Mouse (Mus musculus): ENCODE measurements around the gene Fxyd7. TPM values are rescaled to one million over a fixed set of nuclear protein-coding genes. Genes with fewer than 3 reads are reported as not detected.

Fxyd7 gene
- polyA plus RNA-seq, 2 experiments = 14.9 to 16.2 TPM

DNA sequence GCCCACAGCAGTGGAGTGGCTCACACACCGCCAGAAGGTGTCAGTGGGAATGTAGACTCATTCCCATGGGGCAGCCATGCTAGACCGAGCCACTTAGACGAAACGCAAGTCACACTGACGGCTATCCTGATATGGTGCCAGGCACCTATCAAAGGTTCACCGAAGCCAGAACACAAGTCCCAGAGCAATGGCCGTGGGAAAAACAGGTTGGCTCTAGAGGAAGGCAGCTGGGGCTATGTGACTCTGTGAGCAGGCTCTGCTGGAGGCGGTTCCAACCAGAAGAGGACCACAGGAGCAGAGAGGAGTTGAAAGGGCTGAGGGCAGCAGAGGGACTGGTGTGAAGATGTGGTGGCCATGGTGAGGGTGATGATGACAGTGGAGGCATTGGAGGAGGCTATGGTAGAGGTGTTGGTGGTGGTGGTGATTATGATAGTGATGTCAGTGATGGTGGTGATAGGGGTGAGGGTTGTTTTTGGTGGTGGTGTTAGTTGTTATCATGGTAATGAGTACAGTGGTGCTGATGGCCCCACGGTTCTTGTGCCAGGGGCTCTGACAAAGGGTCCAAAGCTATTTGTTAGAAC is 35.0 kb upstream of the Fxyd7 start:
- H3K9me3 ChIP-seq (ENCODE audit: control insufficient read depth, low read length) = no peaks in the 10 kb centered on the region
- H3K36me3 ChIP-seq (ENCODE audit: control insufficient read depth, insufficient read depth, low read length) = no peaks in the 10 kb centered on the region
- no peaks in the 10 kb centered on the region for H3K27me3 ChIP-seq (ENCODE audit: control insufficient read depth, insufficient read depth, low read length)
- H3K4me2 ChIP-seq (replicated peaks; ENCODE audit: low read depth, low read length, severe bottlenecking) = no peak overlapping the region
- ATAC-seq (ENCODE audit: low FRiP score, low read depth) (no peak), DNase-seq (ENCODE audit: low spot score) (no peak)
- H3K4me3 ChIP-seq (replicated peaks; ENCODE audit: low read length) = no peak overlapping the region
- peaks cover 2% of the 10 kb centered on the region; the same call in 1 of the 2 replicates for H3K4me1 ChIP-seq (ENCODE audit: control insufficient read depth, insufficient read depth, low read length)
- TF ChIP-seq POLR2A (IDR thresholded peaks at IDR 0.05; ENCODE audit: borderline replicate concordance, extremely low read depth, insufficient read depth, insufficient read length) = no peak
- no peak overlapping the region for H3K9ac ChIP-seq (ENCODE audit: low read depth, low read length, severe bottlenecking)
- H3K27ac ChIP-seq (replicated peaks; ENCODE audit: low read depth, low read length) = no peak overlapping the region
- WGBS = 89% methylated on average over 9 of the region's 9 CpGs

- ATAC-seq (ENCODE audit: low FRiP score, low read depth) = no peak
- peaks cover 2% of the 10 kb centered on the region; the same call in 1 of the 2 replicates for H3K4me1 ChIP-seq (ENCODE audit: control insufficient read depth, insufficient read depth, low read length)
- 56% methylated on average over 3 of the region's 3 CpGs for WGBS
Measured at GRCm38 (mm10) chr7:31085171-31085570, 33.9 kb upstream of the Fxyd7 start.

DNA sequence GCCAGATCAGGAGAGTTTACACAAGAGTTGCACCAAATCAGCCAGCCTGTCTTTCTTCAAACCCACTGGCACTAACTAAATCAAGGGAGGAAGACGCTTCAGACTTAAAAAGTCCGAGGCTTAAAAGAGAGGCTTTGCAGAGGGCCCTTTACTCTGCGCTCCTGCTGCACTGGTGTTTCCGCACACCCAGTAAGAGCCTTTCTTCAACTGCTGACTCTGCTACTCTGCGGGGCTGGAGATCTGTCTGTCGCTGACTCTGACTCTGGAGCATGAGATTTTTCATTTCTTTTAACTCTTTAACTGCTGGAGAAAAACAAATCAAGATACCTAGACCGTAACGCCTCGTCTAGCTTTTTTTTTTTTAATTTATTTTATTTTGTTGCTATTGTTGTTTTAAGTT is 32.9 kb upstream of the Fxyd7 start:
- DNase-seq (ENCODE audit: low spot score) = no peak
- Histone ChIP-seq H3K4me2 (replicated peaks; ENCODE audit: low read depth, low read length, severe bottlenecking) (no peak overlapping the region), H3K9ac (ENCODE audit: low read depth, low read length, severe bottlenecking) (no peak overlapping the region), H3K36me3 (ENCODE audit: control insufficient read depth, insufficient read depth, low read length) (no peaks in the 10 kb centered on the region), H3K27ac (replicated peaks; ENCODE audit: low read depth, low read length) (peak overlapping the region; percentile 27; the same call in 1 of the 2 replicates), H3K4me3 (replicated peaks; ENCODE audit: low read length) (no peak overlapping the region), H3K4me1 (ENCODE audit: control insufficient read depth, insufficient read depth, low read length) (peaks cover 2% of the 10 kb centered on the region; the same call in 1 of the 2 replicates), H3K27me3 (ENCODE audit: control insufficient read depth, insufficient read depth, low read length) (no peaks in the 10 kb centered on the region), H3K9me3 (ENCODE audit: control insufficient read depth, low read length) (no peaks in the 10 kb centered on the region)
- WGBS = 42% methylated on average over 9 of the region's 9 CpGs
- no peak for ATAC-seq (ENCODE audit: low FRiP score, low read depth)
- no peak for TF ChIP-seq POLR2A (IDR thresholded peaks at IDR 0.05; ENCODE audit: borderline replicate concordance, extremely low read depth, insufficient read depth, insufficient read length)

More at GRCm38 (mm10) chr7:31085171-31085570, 33.9 kb upstream of the Fxyd7 start:
- H3K9me3 ChIP-seq (ENCODE audit: control insufficient read depth, low read length) = no peaks in the 10 kb centered on the region
- no peak overlapping the region for H3K27ac ChIP-seq (replicated peaks; ENCODE audit: low read depth, low read length)
- no peaks in the 10 kb centered on the region for H3K36me3 ChIP-seq (ENCODE audit: control insufficient read depth, insufficient read depth, low read length)
- H3K27me3 ChIP-seq (ENCODE audit: control insufficient read depth, insufficient read depth, low read length) = no peaks in the 10 kb centered on the region
- no peak for DNase-seq (ENCODE audit: low spot score)
- no peak for TF ChIP-seq POLR2A (IDR thresholded peaks at IDR 0.05; ENCODE audit: borderline replicate concordance, extremely low read depth, insufficient read depth, insufficient read length)
- no peak overlapping the region for H3K4me3 ChIP-seq (replicated peaks; ENCODE audit: low read length)
- H3K9ac ChIP-seq (ENCODE audit: low read depth, low read length, severe bottlenecking) = no peak overlapping the region
- H3K4me2 ChIP-seq (replicated peaks; ENCODE audit: low read depth, low read length, severe bottlenecking) = no peak overlapping the region

DNA sequence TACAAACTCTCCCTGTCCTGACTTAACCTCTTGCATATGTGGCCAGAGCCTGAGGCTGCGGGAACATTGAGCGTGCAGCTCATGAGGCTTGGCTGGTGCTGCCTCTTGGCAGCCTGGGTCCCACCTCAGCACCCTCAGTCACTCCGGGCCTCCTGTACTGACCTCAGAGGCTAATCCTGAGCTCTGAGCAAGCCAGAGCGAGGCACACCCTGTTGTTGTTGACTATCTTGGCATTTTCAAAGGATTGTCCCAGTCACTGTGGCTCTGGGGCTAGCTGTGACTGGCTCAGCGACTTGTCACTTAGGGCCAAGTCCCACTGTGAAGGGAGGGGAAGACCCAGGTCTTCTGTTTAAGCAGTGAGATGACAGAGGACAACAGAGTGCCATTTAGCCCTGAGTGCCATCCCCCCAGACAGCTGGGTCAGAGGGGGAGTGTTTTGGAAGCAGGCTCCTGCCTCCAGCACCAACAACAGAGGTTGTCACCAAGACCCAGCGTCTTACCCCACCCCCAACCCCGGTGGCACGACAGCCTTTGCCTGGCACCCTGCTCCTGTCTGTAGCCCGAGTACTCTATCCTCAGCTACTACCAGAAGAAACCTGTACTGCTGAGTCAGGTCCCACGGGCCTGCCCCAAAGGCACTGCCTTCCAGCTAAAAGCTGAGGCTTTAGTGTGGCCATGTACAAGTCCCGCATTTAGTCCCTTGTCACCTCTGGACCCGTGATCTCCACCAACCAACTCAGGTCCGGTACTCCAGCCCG is 31.7 kb upstream of the Fxyd7 start:
- H3K9ac ChIP-seq (ENCODE audit: low read depth, low read length, severe bottlenecking) = no peak overlapping the region
- H3K4me3 ChIP-seq (replicated peaks; ENCODE audit: low read length) = no peak overlapping the region
- ATAC-seq (ENCODE audit: low FRiP score, low read depth) = peak; percentile 45; the same call in 1 of the 2 replicates
- H3K36me3 ChIP-seq (ENCODE audit: control insufficient read depth, insufficient read depth, low read length) = no peaks in the 10 kb centered on the region
- no peak overlapping the region for H3K4me2 ChIP-seq (replicated peaks; ENCODE audit: low read depth, low read length, severe bottlenecking)
- H3K27me3 ChIP-seq (ENCODE audit: control insufficient read depth, insufficient read depth, low read length) = no peaks in the 10 kb centered on the region
- 68% methylated on average over 14 of the region's 14 CpGs for WGBS
- H3K27ac ChIP-seq (replicated peaks; ENCODE audit: low read depth, low read length) = no peak overlapping the region; the same call in 1 of the 2 replicates
- DNase-seq (ENCODE audit: low spot score) = no peak
- no peaks in the 10 kb centered on the region for H3K9me3 ChIP-seq (ENCODE audit: control insufficient read depth, low read length)
- TF ChIP-seq POLR2A (IDR thresholded peaks at IDR 0.05; ENCODE audit: borderline replicate concordance, extremely low read depth, insufficient read depth, insufficient read length) = no peak
- H3K4me1 ChIP-seq (ENCODE audit: control insufficient read depth, insufficient read depth, low read length) = peaks cover 2% of the 10 kb centered on the region; the same call in 1 of the 2 replicates

- Histone ChIP-seq H3K9me3 (ENCODE audit: control insufficient read depth, low read length) (no peaks in the 10 kb centered on the region), H3K9ac (ENCODE audit: low read depth, low read length, severe bottlenecking) (no peak overlapping the region), H3K4me3 (replicated peaks; ENCODE audit: low read length) (no peak overlapping the region), H3K36me3 (ENCODE audit: control insufficient read depth, insufficient read depth, low read length) (no peaks in the 10 kb centered on the region), H3K4me2 (replicated peaks; ENCODE audit: low read depth, low read length, severe bottlenecking) (no peak overlapping the region), H3K27me3 (ENCODE audit: control insufficient read depth, insufficient read depth, low read length) (no peaks in the 10 kb centered on the region), H3K27ac (replicated peaks; ENCODE audit: low read depth, low read length) (no peak overlapping the region), H3K4me1 (ENCODE audit: control insufficient read depth, insufficient read depth, low read length) (peaks cover 7% of the 10 kb centered on the region; the same call in 1 of the 2 replicates)
- DNase-seq (ENCODE audit: low spot score) (no peak), ATAC-seq (ENCODE audit: low FRiP score, low read depth) (no peak)
- no peak for TF ChIP-seq POLR2A (IDR thresholded peaks at IDR 0.05; ENCODE audit: borderline replicate concordance, extremely low read depth, insufficient read depth, insufficient read length)
Measured at GRCm38 (mm10) chr7:31082106-31082505, 30.8 kb upstream of the Fxyd7 start.

Measured in limb, embryonic 14.5 days (tissue).